Mouse (Mus musculus) kidney, embryonic 15.5 days (tissue): Measurements from ENCODE around the gene Igtp. TPM values are rescaled to one million over a fixed set of nuclear protein-coding genes. Genes with fewer than 3 reads are reported as not detected.

ENCODE experiments used
- ATAC-seq: fragments of 200-750 bp; cut with Nextera tagmentation; replicated peaks from 2 replicates; pipeline ENCODE4 v1.8.0; 2017; ENCODE audit warnings: moderate TSS enrichment; ENCODE audit not compliant: low FRiP score
- H3K27ac ChIP-seq: fragments of 300-500 bp; sonication (generic); 2 replicates; pipeline ENCODE4 v1.5.1; 2015; ENCODE audit warnings: mild to moderate bottlenecking, inconsistent platforms
- H3K27me3 ChIP-seq: fragments of 300-500 bp; sonication (generic); 2 replicates; pipeline ENCODE4 v1.6.1; 2015; ENCODE audit warnings: inconsistent platforms
- H3K36me3 ChIP-seq: fragments of 300-500 bp; sonication (generic); 2 replicates; pipeline ENCODE4 v1.6.1; 2015; ENCODE audit warnings: inconsistent platforms
- H3K4me1 ChIP-seq: fragments of 300-500 bp; sonication (generic); 2 replicates; pipeline ENCODE4 v1.6.1; 2015; ENCODE audit warnings: inconsistent platforms
- H3K4me2 ChIP-seq: fragments of 300-500 bp; sonication (generic); 2 replicates; pipeline ENCODE4 v1.6.1; 2015; ENCODE audit warnings: moderate library complexity, mild to moderate bottlenecking, inconsistent platforms
- H3K4me3 ChIP-seq: fragments of 300-500 bp; sonication (generic); replicated peaks from 2 replicates; pipeline ENCODE4 v1.5.1; 2015; ENCODE audit warnings: mild to moderate bottlenecking, inconsistent platforms
- H3K9ac ChIP-seq: fragments of 300-500 bp; sonication (generic); 2 replicates; pipeline ENCODE4 v1.6.1; 2015; ENCODE audit warnings: mild to moderate bottlenecking, inconsistent platforms
- H3K9me3 ChIP-seq: fragments of 300-500 bp; sonication (generic); replicated peaks from 2 replicates; pipeline ENCODE4 v1.6.1; 2016; ENCODE audit warnings: inconsistent platforms
- WGBS: fragments of 180-500 bp; shearing (Covaris S2); methylation state at CpG from one replicate; pipeline ENCODE4 v1.1.7; 2015; ENCODE audit warnings: mixed read lengths; 5-methylcytosine and 5-hydroxymethylcytosine counted together
- polyA plus RNA-seq: library from polyadenylated mRNA; unstranded; fragments of >200 nt; fragmentation: Nextera tagmentation; extraction: Ambion mirVana; gene quantifications from 2 replicates; pipeline ENCODE4 v1.2.1, GENCODE M21; 2015

Gene Igtp
- polyA plus RNA-seq, 1 experiment from 2014 or later: 4.6 TPM

DNA sequence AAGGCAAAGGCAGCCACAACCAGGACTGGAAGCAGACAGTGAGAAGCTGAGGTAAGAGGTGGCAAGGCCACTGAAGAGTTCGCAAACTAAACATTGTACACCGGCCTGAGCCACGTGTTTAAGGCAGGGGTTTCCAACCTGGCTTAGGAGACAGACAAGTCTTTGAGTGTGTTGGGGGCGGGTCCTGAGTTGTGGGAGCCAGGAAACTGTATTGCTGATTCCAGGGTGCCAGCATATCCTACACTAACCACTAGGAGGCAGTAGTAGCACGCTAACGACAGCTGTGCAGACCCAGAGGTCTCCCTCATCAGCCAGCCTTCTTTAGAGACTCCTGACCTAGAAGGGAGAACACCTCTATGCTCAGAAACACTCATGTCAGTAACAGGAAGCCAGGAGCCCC lies 35.8 kb downstream of the Igtp start:
- ATAC-seq: no peak
- WGBS: 16% methylated on average over 6 of the region's 6 CpGs
- no peak overlapping the region for H3K9ac ChIP-seq

DNA sequence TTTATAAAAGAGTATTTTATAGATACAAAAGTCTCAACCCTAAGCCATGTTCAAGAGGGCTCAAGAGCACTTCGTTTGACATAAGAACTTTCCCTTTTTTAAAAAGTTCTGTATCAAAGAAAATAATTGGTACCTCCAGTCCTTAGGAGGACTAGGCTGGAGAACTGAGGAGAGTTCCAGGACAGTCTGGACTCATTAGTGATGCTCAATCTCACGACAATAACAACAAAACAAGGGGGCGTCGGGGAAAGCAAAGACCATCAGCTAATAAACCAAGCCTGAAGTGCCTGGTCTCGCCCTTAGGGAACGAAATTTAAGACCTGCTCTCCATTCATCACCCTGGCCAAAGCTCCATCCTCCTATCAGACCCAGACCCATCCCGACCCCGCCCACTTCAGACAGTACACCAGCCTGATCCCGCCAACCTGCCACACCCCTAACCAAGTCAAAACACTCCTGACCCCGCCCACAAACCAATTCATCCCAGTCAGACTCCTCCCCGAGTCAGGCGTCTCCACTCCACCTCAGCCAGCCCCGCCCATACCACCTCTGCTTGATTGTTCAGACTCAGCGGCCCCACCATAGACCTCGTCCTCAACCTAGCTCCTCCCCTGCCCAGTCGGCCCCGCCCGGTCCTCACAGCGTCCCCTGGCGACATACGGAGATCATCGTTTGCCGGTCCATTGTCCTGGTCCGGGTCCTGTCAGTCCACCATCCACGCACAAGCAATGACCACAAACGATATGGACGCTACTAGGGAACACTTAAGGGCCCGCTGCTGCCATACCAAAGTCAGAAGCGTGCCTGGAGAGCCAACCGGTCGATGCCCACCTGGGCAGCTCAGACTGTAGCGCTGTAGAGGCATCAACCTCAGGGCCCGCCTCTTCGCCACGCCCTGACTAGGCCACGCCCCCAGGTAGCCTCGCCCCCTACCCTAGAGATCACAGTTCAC lies 39.8 kb downstream of the Igtp start:
- peak; percentile 96 for ATAC-seq
- H3K9me3 ChIP-seq: no peaks in the 10 kb centered on the region
- peak overlapping the region; percentile 51 for H3K4me3 ChIP-seq
- H3K27me3 ChIP-seq: 0 out of 2 replicates have a peak, but pooled peaks cover 3% of the 10 kb centered on the region
- 1% methylated on average over 37 of the region's 37 CpGs for WGBS
- peaks cover 6% of the 10 kb centered on the region; the same call in 1 of the 2 replicates for H3K4me1 ChIP-seq
- no peaks in the 10 kb centered on the region for H3K36me3 ChIP-seq
- 0 out of 2 replicates have a peak overlapping the region, but pooled peaks have one; percentile 31 for H3K9ac ChIP-seq
- peak overlapping the region; percentile 87 for H3K4me2 ChIP-seq
- H3K27ac ChIP-seq: no peak overlapping the region

More for the DNA sequence above, 35.8 kb downstream of the Igtp start:
- H3K4me2 ChIP-seq: no peak overlapping the region
- peaks cover 6% of the 10 kb centered on the region; the same call in 1 of the 2 replicates for H3K4me1 ChIP-seq
- H3K9me3 ChIP-seq: no peaks in the 10 kb centered on the region
- H3K4me3 ChIP-seq: no peak overlapping the region
- no peak overlapping the region for H3K27ac ChIP-seq
- H3K36me3 ChIP-seq: no peaks in the 10 kb centered on the region
- H3K27me3 ChIP-seq: no peaks in the 10 kb centered on the region

DNA sequence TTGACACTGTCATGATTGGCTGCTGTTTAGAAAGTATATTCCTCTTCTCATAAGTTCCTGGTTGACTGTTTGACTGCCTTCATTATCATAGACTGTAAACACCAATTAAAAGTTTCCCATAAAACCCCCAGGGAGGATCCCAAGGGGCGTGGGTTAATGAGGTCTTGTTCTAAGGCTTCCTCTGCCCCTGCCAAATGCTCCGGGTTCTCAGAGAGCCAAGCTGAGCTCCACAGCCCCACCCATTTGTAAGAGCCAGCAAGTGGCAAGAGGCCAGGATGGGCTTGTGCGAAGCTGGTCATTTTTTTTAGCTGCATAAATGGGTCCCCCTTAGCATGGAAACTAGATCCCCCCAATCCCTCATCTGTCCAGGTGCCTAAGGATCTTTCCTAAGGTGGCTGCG lies 47.9 kb downstream of the Igtp start:
- ATAC-seq: no peak
- H3K27me3 ChIP-seq: peaks cover 7% of the 10 kb centered on the region; the same call in 1 of the 2 replicates
- H3K36me3 ChIP-seq: no peaks in the 10 kb centered on the region
- no peak overlapping the region for H3K4me2 ChIP-seq
- no peak overlapping the region for H3K27ac ChIP-seq
- no peaks in the 10 kb centered on the region for H3K9me3 ChIP-seq
- WGBS: 36% methylated on average over 4 of the region's 4 CpGs
- no peaks in the 10 kb centered on the region for H3K4me1 ChIP-seq
- no peak overlapping the region for H3K4me3 ChIP-seq
- no peak overlapping the region for H3K9ac ChIP-seq

DNA sequence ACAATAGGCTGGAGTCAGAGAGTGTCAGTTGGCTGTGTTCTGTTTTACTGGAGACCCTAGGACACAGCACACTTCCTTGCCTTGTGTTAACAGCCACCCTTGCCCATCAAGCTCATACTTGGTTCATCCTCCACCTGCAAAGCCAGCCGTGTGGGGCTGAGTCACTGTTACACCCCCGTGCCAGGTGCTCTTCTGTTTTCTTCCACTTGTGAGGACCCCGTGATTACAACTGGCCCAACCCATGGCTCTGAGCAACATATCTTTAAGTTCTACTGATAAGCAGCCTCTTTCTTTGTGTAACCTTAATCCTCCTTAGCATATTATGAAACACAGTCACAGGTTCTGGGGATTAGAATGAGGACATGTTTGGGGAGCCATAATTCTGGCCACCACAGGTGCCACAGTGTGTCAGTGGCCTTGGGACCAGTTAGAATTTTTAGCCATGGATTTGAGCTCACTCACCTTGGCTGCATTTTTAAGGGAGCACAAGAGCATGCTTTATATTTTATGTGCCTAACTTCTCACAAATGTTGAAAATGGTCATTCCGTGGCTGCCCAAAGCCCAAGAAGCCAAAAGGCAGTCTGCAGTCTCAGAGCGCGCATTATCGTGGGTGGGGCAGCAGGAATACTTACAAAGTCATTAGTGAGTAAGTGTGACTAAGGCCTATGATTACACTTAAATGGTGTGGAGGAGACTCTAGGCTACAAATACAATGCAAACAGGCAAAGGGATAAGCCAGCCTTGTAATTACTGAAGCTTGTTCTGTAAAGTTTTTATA lies 50.0 kb downstream of the Igtp start:
- 52% methylated on average over 7 of the region's 7 CpGs for WGBS
- no peak for ATAC-seq
- H3K9ac ChIP-seq: no peak overlapping the region
- H3K9me3 ChIP-seq: no peaks in the 10 kb centered on the region
- H3K27me3 ChIP-seq: peaks cover 4% of the 10 kb centered on the region; the same call in 1 of the 2 replicates
- H3K4me2 ChIP-seq: no peak overlapping the region
- H3K4me3 ChIP-seq: no peak overlapping the region
- no peaks in the 10 kb centered on the region for H3K36me3 ChIP-seq
- H3K27ac ChIP-seq: no peak overlapping the region
- H3K4me1 ChIP-seq: no peaks in the 10 kb centered on the region

DNA sequence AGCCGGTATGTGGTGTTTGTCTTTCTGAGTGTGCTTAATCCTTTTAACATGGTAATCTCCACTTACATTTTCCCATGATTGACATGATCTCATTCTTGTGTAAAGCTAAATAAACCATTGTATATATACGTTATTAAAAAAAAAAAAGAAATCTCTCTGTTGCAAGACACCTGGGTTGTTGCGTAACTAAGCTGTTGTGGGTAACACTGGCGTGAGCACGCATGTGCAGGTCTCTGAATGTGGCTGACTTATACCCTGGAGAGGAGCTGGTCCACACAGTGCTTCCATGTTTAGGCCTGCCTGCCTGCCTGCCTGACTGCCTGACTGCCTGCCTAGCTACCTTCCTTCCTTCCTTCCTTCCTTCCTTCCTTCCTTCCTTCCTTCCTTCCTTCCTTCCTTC lies 51.2 kb downstream of the Igtp start:
- H3K9me3 ChIP-seq: no peaks in the 10 kb centered on the region
- no peaks in the 10 kb centered on the region for H3K36me3 ChIP-seq
- H3K27me3 ChIP-seq: no peaks in the 10 kb centered on the region
- no peak overlapping the region for H3K9ac ChIP-seq
- 91% methylated on average over 5 of the region's 5 CpGs for WGBS
- no peak overlapping the region for H3K27ac ChIP-seq
- no peak overlapping the region for H3K4me3 ChIP-seq
- no peak for ATAC-seq
- H3K4me1 ChIP-seq: no peaks in the 10 kb centered on the region
- H3K4me2 ChIP-seq: no peak overlapping the region

DNA sequence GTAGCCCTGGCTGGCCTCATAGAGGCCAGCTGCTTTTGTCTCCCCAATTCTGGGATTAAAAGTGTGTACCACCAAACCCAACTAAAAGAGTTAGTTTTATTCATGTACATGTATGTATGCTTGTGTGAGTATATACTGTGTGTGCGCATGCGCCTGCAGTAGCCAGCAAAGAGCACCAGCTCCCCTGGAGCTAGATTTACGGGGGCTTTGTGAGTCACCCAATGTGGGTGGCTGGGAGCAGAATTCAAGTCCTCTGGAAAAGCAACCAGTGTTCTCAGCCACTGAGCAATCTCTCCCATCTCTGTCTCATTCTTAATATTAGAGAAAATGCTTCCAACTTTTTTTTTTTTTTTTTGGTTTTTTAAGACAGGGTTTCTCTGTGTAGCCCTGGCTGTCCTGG lies 55.1 kb downstream of the Igtp start:
- Histone ChIP-seq H3K4me1 (no peaks in the 10 kb centered on the region), H3K4me2 (no peak overlapping the region), H3K27ac (no peak overlapping the region), H3K9ac (no peak overlapping the region), H3K36me3 (no peaks in the 10 kb centered on the region), H3K9me3 (no peaks in the 10 kb centered on the region), H3K4me3 (no peak overlapping the region), H3K27me3 (peaks cover 3% of the 10 kb centered on the region; the same call in 1 of the 2 replicates)
- WGBS: 85% methylated on average over 3 of the region's 3 CpGs
- ATAC-seq: no peak

Other genes with a start within 250 kb of the Igtp start
- 17.7 and 19.3 TPM in 2 replicates for gene Larp1, start 190.5 kb upstream of the Igtp start, polyA plus RNA-seq
- gene Gm12248, start 106.4 kb upstream of the Igtp start, polyA plus RNA-seq: 0.21 TPM in 1 of 2 replicates, not detected in the other
- gene Cnot8, start 95.4 kb upstream of the Igtp start, polyA plus RNA-seq: 85.7 and 89.9 TPM in 2 replicates
- gene Gemin5, start 31.0 kb upstream of the Igtp start, polyA plus RNA-seq: 24.5 and 24.7 TPM in 2 replicates
- 145 TPM in 2 replicates for gene Mrpl22, start 27.9 kb upstream of the Igtp start, polyA plus RNA-seq
- gene Irgm2, start 62 bp downstream of the Igtp start, polyA plus RNA-seq: 2.1 and 2.4 TPM in 2 replicates
- gene 4930438A08Rik, start 75.2 kb downstream of the Igtp start, polyA plus RNA-seq: 0.18 TPM in 1 of 2 replicates, not detected in the other
- 29.1 and 30.5 TPM in 2 replicates for gene Zfp692, start 107.5 kb downstream of the Igtp start, polyA plus RNA-seq
- gene Zfp672, start 130.8 kb downstream of the Igtp start, polyA plus RNA-seq: 36.2 and 40.4 TPM in 2 replicates
- 34.2 and 37.0 TPM in 2 replicates for gene Sh3bp5l, start 131.2 kb downstream of the Igtp start, polyA plus RNA-seq
- gene Lypd8, start 179.5 kb downstream of the Igtp start, polyA plus RNA-seq: 0.23 and 4.5 TPM in 2 replicates
- gene 1810065E05Rik, start 221.6 kb downstream of the Igtp start, polyA plus RNA-seq: not detected in 2 replicates
- not detected in 2 replicates for gene Gm12253, start 233.0 kb downstream of the Igtp start, polyA plus RNA-seq